Mouse (Mus musculus): ENCODE measurements around the gene Anxa3.

Gene Anxa3

GRCm38 (mm10) chr5:96792936-96793718 is at the start of gene Anxa3:
Anxa3 (plus strand) TSS chr5:96793339.
- DNase-seq, result peak; percentile 82

GRCm38 (mm10) chr5:96747195-96747984 is 45.7 kb upstream of the Anxa3 start:
- DNase-seq, result no peak

- no peak for DNase-seq
Measured at GRCm38 (mm10) chr5:96757615-96758014, 35.5 kb upstream of the Anxa3 start.

- DNase-seq, result no peak
Measured at GRCm38 (mm10) chr5:96762021-96762420, 31.1 kb upstream of the Anxa3 start.

GRCm38 (mm10) chr5:96768846-96769471 is 24.2 kb upstream of the Anxa3 start:
- DNase-seq, result peak; percentile 83

GRCm38 (mm10) chr5:96783506-96784288 is 9.4 kb upstream of the Anxa3 start:
- DNase-seq, result no peak

- no peak for DNase-seq
Measured at GRCm38 (mm10) chr5:96785096-96785495, 8.0 kb upstream of the Anxa3 start.

GRCm38 (mm10) chr5:96792422-96792821 is 717 bp upstream of the Anxa3 start:
- DNase-seq, result peak; percentile 64

GRCm38 (mm10) chr5:96793953-96794635 is 955 bp downstream of the Anxa3 start:
- no peak for DNase-seq

GRCm38 (mm10) chr5:96795752-96796151 is 2.6 kb downstream of the Anxa3 start:
- DNase-seq, result peak; percentile 28

- no peak for DNase-seq
Measured at GRCm38 (mm10) chr5:96797465-96797864, 4.3 kb downstream of the Anxa3 start.

GRCm38 (mm10) chr5:96799165-96799564 is 6.0 kb downstream of the Anxa3 start:
- DNase-seq, result no peak

- no peak for DNase-seq
Measured at GRCm38 (mm10) chr5:96799969-96800368, 6.8 kb downstream of the Anxa3 start.

GRCm38 (mm10) chr5:96802185-96802584 is 9.0 kb downstream of the Anxa3 start:
- peak; percentile 30 for DNase-seq

GRCm38 (mm10) chr5:96803091-96803490 is 10.0 kb downstream of the Anxa3 start:
- peak; percentile 51 for DNase-seq

- DNase-seq, result peak; percentile 27
Measured at GRCm38 (mm10) chr5:96804304-96804703, 11.2 kb downstream of the Anxa3 start.

GRCm38 (mm10) chr5:96804813-96805212 is 11.7 kb downstream of the Anxa3 start:
- no peak for DNase-seq

- DNase-seq, result peak; percentile 22
Measured at GRCm38 (mm10) chr5:96810620-96811019, 17.5 kb downstream of the Anxa3 start.

- no peak for DNase-seq
Measured at GRCm38 (mm10) chr5:96824769-96825327, 31.7 kb downstream of the Anxa3 start.

GRCm38 (mm10) chr5:96827176-96827575 is 34.0 kb downstream of the Anxa3 start:
- DNase-seq, result no peak

GRCm38 (mm10) chr5:96834338-96834737 is 41.2 kb downstream of the Anxa3 start:
- DNase-seq, result no peak

- no peak for DNase-seq
Measured at GRCm38 (mm10) chr5:96847986-96848385, 54.8 kb downstream of the Anxa3 start.

All from kidney, postnatal 10 days (tissue).